Mouse (Mus musculus) liver, embryonic 15.5 days (tissue): ENCODE data around the gene Epha6. TPM values are rescaled to one million over a fixed set of nuclear protein-coding genes. Genes with fewer than 3 reads are reported as not detected.
A peak's percentile ranks its signal among the peaks of the same experiment; 100 is the strongest.

Experiments
- ATAC-seq: fragments of 200-750 bp; cut with Nextera tagmentation; 2 replicates; pipeline ENCODE4 v1.8.0; 2017; ENCODE audit warnings: moderate number of reproducible peaks, mild to moderate bottlenecking, moderate library complexity; ENCODE audit not compliant: insufficient read depth
- H3K27ac ChIP-seq: fragments of 300-500 bp; sonication (generic); replicated peaks from 2 replicates; pipeline ENCODE4 v1.5.1; 2015; ENCODE audit warnings: mild to moderate bottlenecking, inconsistent platforms
- H3K27me3 ChIP-seq: fragments of 300-500 bp; sonication (generic); 2 replicates; pipeline ENCODE4 v1.6.1; 2015; ENCODE audit warnings: mild to moderate bottlenecking, inconsistent platforms
- H3K36me3 ChIP-seq: fragments of 300-500 bp; sonication (generic); replicated peaks from 2 replicates; pipeline ENCODE4 v1.6.1; 2015; ENCODE audit warnings: moderate library complexity, mild to moderate bottlenecking, inconsistent platforms
- H3K4me1 ChIP-seq: fragments of 300-500 bp; sonication (generic); replicated peaks from 2 replicates; pipeline ENCODE4 v1.6.1; 2015; ENCODE audit warnings: inconsistent platforms
- H3K4me2 ChIP-seq: fragments of 300-500 bp; sonication (generic); 2 replicates; pipeline ENCODE4 v1.6.1; 2015; ENCODE audit warnings: moderate library complexity, mild to moderate bottlenecking, inconsistent platforms
- H3K4me3 ChIP-seq: fragments of 300-500 bp; sonication (generic); replicated peaks from 2 replicates; pipeline ENCODE4 v1.5.1; 2015; ENCODE audit warnings: mild to moderate bottlenecking, inconsistent platforms
- H3K9ac ChIP-seq: fragments of 300-500 bp; sonication (generic); 2 replicates; pipeline ENCODE4 v1.6.1; 2015; ENCODE audit warnings: moderate library complexity, mild to moderate bottlenecking, inconsistent platforms
- H3K9me3 ChIP-seq: fragments of 300-500 bp; sonication (generic); replicated peaks from 2 replicates; pipeline ENCODE4 v1.6.1; 2016; ENCODE audit warnings: inconsistent platforms
- WGBS: fragments of 180-500 bp; shearing (Covaris S2); methylation state at CpG from one replicate; pipeline ENCODE4 v1.1.7; 2015; ENCODE audit warnings: mixed read lengths; ENCODE audit not compliant: insufficient replicate concordance; 5-methylcytosine and 5-hydroxymethylcytosine counted together
- polyA plus RNA-seq: library from polyadenylated mRNA; unstranded; fragments of >200 nt; fragmentation: Nextera tagmentation; extraction: Ambion mirVana; gene quantifications from 2 replicates; pipeline ENCODE4 v1.2.1, GENCODE M21; 2015

Gene Epha6
- polyA plus RNA-seq, 1 experiment from 2014 or later, result not detected

GRCm38 (mm10) chr16:60264719-60265508 is 340.4 kb downstream of the Epha6 start:
- peak; percentile 89 for ATAC-seq
- Histone ChIP-seq H3K36me3 (no peaks in the 10 kb centered on the region), H3K4me1 (no peaks in the 10 kb centered on the region; the same call in 1 of the 2 replicates), H3K4me2 (no peak overlapping the region), H3K27ac (no peak overlapping the region), H3K9ac (no peak overlapping the region), H3K4me3 (no peak overlapping the region), H3K27me3 (no peaks in the 10 kb centered on the region), H3K9me3 (no peaks in the 10 kb centered on the region)
- WGBS, result 27% methylated on average over 6 of the region's 6 CpGs

- Histone ChIP-seq H3K9ac (no peak overlapping the region), H3K36me3 (no peaks in the 10 kb centered on the region), H3K4me3 (no peak overlapping the region), H3K4me2 (no peak overlapping the region), H3K9me3 (no peaks in the 10 kb centered on the region), H3K4me1 (no peaks in the 10 kb centered on the region), H3K27ac (no peak overlapping the region), H3K27me3 (no peaks in the 10 kb centered on the region)
- WGBS, result 65% methylated on average over 7 of the region's 7 CpGs
- no peak for ATAC-seq
These were observed 347.1 kb downstream of the Epha6 start for GRCm38 (mm10) chr16:60258151-60258635.

GRCm38 (mm10) chr16:60257623-60258022 is 347.7 kb downstream of the Epha6 start:
- H3K9me3 ChIP-seq, result no peaks in the 10 kb centered on the region
- no peak for ATAC-seq
- H3K36me3 ChIP-seq, result no peaks in the 10 kb centered on the region
- H3K27me3 ChIP-seq, result no peaks in the 10 kb centered on the region
- WGBS, result 59% methylated on average over 2 of the region's 2 CpGs
- H3K4me2 ChIP-seq, result no peak overlapping the region
- no peaks in the 10 kb centered on the region for H3K4me1 ChIP-seq
- H3K4me3 ChIP-seq, result no peak overlapping the region
- no peak overlapping the region for H3K27ac ChIP-seq
- H3K9ac ChIP-seq, result no peak overlapping the region

GRCm38 (mm10) chr16:60257044-60257443 is 348.3 kb downstream of the Epha6 start:
- H3K4me2 ChIP-seq, result no peak overlapping the region
- WGBS, result 42% methylated on average over 4 of the region's 4 CpGs
- no peak overlapping the region for H3K27ac ChIP-seq
- ATAC-seq, result no peak
- no peaks in the 10 kb centered on the region for H3K4me1 ChIP-seq
- no peaks in the 10 kb centered on the region for H3K36me3 ChIP-seq
- H3K9me3 ChIP-seq, result no peaks in the 10 kb centered on the region
- H3K9ac ChIP-seq, result no peak overlapping the region
- H3K4me3 ChIP-seq, result no peak overlapping the region
- H3K27me3 ChIP-seq, result no peaks in the 10 kb centered on the region

GRCm38 (mm10) chr16:60239356-60240190 is 365.8 kb downstream of the Epha6 start:
- Histone ChIP-seq H3K4me2 (no peak overlapping the region), H3K9ac (no peak overlapping the region), H3K4me3 (no peak overlapping the region), H3K27ac (no peak overlapping the region), H3K36me3 (no peaks in the 10 kb centered on the region), H3K9me3 (no peaks in the 10 kb centered on the region), H3K27me3 (no peaks in the 10 kb centered on the region), H3K4me1 (no peaks in the 10 kb centered on the region)
- ATAC-seq, result no peak
- 59% methylated on average over 2 of the region's 2 CpGs for WGBS

GRCm38 (mm10) chr16:60233985-60234766 is 371.2 kb downstream of the Epha6 start:
- Histone ChIP-seq H3K4me2 (no peak overlapping the region), H3K27ac (no peak overlapping the region), H3K9me3 (no peaks in the 10 kb centered on the region), H3K9ac (no peak overlapping the region), H3K4me3 (no peak overlapping the region), H3K27me3 (no peaks in the 10 kb centered on the region), H3K36me3 (no peaks in the 10 kb centered on the region), H3K4me1 (no peaks in the 10 kb centered on the region)
- WGBS, result 56% methylated on average over 5 of the region's 5 CpGs
- ATAC-seq, result peak; percentile 75

- H3K36me3 ChIP-seq, result no peaks in the 10 kb centered on the region
- no peak overlapping the region for H3K9ac ChIP-seq
- ATAC-seq, result no peak
- no peaks in the 10 kb centered on the region for H3K27me3 ChIP-seq
- H3K27ac ChIP-seq, result no peak overlapping the region
- H3K4me2 ChIP-seq, result no peak overlapping the region
- H3K9me3 ChIP-seq, result no peaks in the 10 kb centered on the region
- no peaks in the 10 kb centered on the region for H3K4me1 ChIP-seq
- H3K4me3 ChIP-seq, result no peak overlapping the region
- WGBS, result 76% methylated on average over 2 of the region's 2 CpGs
These were observed 372.3 kb downstream of the Epha6 start for GRCm38 (mm10) chr16:60232982-60233381.

- no peak overlapping the region for H3K27ac ChIP-seq
- ATAC-seq, result no peak
- no peaks in the 10 kb centered on the region for H3K9me3 ChIP-seq
- H3K4me3 ChIP-seq, result no peak overlapping the region
- no peak overlapping the region for H3K4me2 ChIP-seq
- H3K4me1 ChIP-seq, result no peaks in the 10 kb centered on the region
- H3K36me3 ChIP-seq, result no peaks in the 10 kb centered on the region
- H3K9ac ChIP-seq, result no peak overlapping the region
- H3K27me3 ChIP-seq, result no peaks in the 10 kb centered on the region
These were observed 396.2 kb downstream of the Epha6 start for GRCm38 (mm10) chr16:60209151-60209550.

- H3K27ac ChIP-seq, result no peak overlapping the region
- no peak for ATAC-seq
- 30% methylated on average over 3 of the region's 3 CpGs for WGBS
- no peak overlapping the region for H3K4me3 ChIP-seq
- H3K9ac ChIP-seq, result no peak overlapping the region
- H3K9me3 ChIP-seq, result no peaks in the 10 kb centered on the region
- no peaks in the 10 kb centered on the region for H3K4me1 ChIP-seq
- no peak overlapping the region for H3K4me2 ChIP-seq
- no peaks in the 10 kb centered on the region for H3K36me3 ChIP-seq
- H3K27me3 ChIP-seq, result no peaks in the 10 kb centered on the region
These were observed 429.8 kb downstream of the Epha6 start for GRCm38 (mm10) chr16:60175580-60175979.

GRCm38 (mm10) chr16:60152439-60152838 is 452.9 kb downstream of the Epha6 start:
- no peaks in the 10 kb centered on the region for H3K4me1 ChIP-seq
- H3K4me2 ChIP-seq, result no peak overlapping the region
- no peak overlapping the region for H3K27ac ChIP-seq
- no peak overlapping the region for H3K4me3 ChIP-seq
- H3K27me3 ChIP-seq, result no peaks in the 10 kb centered on the region
- ATAC-seq, result no peak
- WGBS, result 48% methylated on average over 2 of the region's 2 CpGs
- H3K36me3 ChIP-seq, result no peaks in the 10 kb centered on the region
- H3K9me3 ChIP-seq, result no peaks in the 10 kb centered on the region
- H3K9ac ChIP-seq, result no peak overlapping the region

- ATAC-seq, result no peak
- Histone ChIP-seq H3K4me3 (no peak overlapping the region), H3K4me2 (no peak overlapping the region), H3K27me3 (no peaks in the 10 kb centered on the region), H3K27ac (no peak overlapping the region), H3K9me3 (no peaks in the 10 kb centered on the region), H3K36me3 (no peaks in the 10 kb centered on the region), H3K4me1 (no peaks in the 10 kb centered on the region), H3K9ac (no peak overlapping the region)
- WGBS, result 45% methylated on average over 3 of the region's 3 CpGs
These were observed 461.0 kb downstream of the Epha6 start for GRCm38 (mm10) chr16:60144370-60144769.
